ENCODE assay signal across 24 mouse cellular contexts in genomic region chr2:6209746-6210145, GRCm38 (mm10). TPM values are rescaled to one million over a fixed set of nuclear protein-coding genes. Genes with fewer than 3 reads are reported as not detected.
DNase-seq lines count a peak whose midpoint lies in the region; ATAC-seq and TF ChIP-seq lines count a peak whose summit lies in the region.
"Had no signal": no experiment of that assay in that cellular context is flagged by ENCODE, and none has a peak within 500 bp of the region (broad histone marks: within the 10 kb centered on the region; RNA-seq: fewer than 3 reads in every experiment).

No protein-coding gene starts in this region.

- intact Hi-C loops in heart, adult 2 months (cut with DNase I), result no loop called here

- H3K9ac ChIP-seq in liver, postnatal 0 days (replicated peaks), result no peak overlapping the region
- no peak overlapping the region for H3K9ac ChIP-seq in liver, embryonic 11.5 days (ENCODE audit: low read depth, low read length)
- no peak overlapping the region for H3K9ac ChIP-seq in heart, adult 2 months (ENCODE audit: low read depth, low read length)
- H3K9ac ChIP-seq: forebrain, embryonic 13.5 days; forebrain, postnatal 0 days; hindbrain, embryonic 13.5 days had no signal

- TF ChIP-seq CTCF in liver, postnatal 0 days (IDR thresholded peaks at IDR 0.05; ENCODE audit: low read depth), result no peak
- TF ChIP-seq CTCF in heart, adult 2 months (IDR thresholded peaks at IDR 0.05), result no peak

- H3K4me2 ChIP-seq in liver, postnatal 0 days (ENCODE audit: low read depth, low read length), result peak overlapping the region; percentile 19
- no peak overlapping the region for H3K4me2 ChIP-seq in liver, embryonic 11.5 days
- H3K4me2 ChIP-seq: forebrain, embryonic 13.5 days; hindbrain, embryonic 13.5 days had no signal

- peaks cover 20% of the 10 kb centered on the region; the same call in 1 of the 2 replicates for H3K4me1 ChIP-seq in liver, postnatal 0 days (ENCODE audit: insufficient read depth)
- H3K4me1 ChIP-seq in liver, embryonic 11.5 days (replicated peaks; ENCODE audit: control insufficient read depth, insufficient read depth, low read length), result peaks cover 8% of the 10 kb centered on the region
- peaks cover 2% of the 10 kb centered on the region for H3K4me1 ChIP-seq in heart, adult 2 months (ENCODE audit: control insufficient read depth, insufficient read depth, low read length)

- no peaks in the 10 kb centered on the region for H3K79me2 ChIP-seq in heart, adult 2 months (replicated peaks; ENCODE audit: control insufficient read depth, insufficient read depth, low read length)

- H3K9me3 ChIP-seq in liver, postnatal 0 days (ENCODE audit: low read length), result no peaks in the 10 kb centered on the region
- H3K9me3 ChIP-seq in liver, embryonic 11.5 days (ENCODE audit: control insufficient read depth, low read length), result no peaks in the 10 kb centered on the region
- H3K9me3 ChIP-seq: embryonic facial prominence, embryonic 10.5 days; forebrain, embryonic 13.5 days; G1E; heart, embryonic 10.5 days; hindbrain, embryonic 13.5 days had no signal

- no peaks in the 10 kb centered on the region for H3K27me3 ChIP-seq in liver, postnatal 0 days (ENCODE audit: insufficient read depth, low read length)
- H3K27me3 ChIP-seq in liver, embryonic 11.5 days (replicated peaks; ENCODE audit: control insufficient read depth, insufficient read depth, low read length), result no peaks in the 10 kb centered on the region
- no peaks in the 10 kb centered on the region for H3K27me3 ChIP-seq in heart, adult 2 months (ENCODE audit: control insufficient read depth, insufficient read depth, low read length)
- H3K27me3 ChIP-seq: forebrain, embryonic 13.5 days had no signal

- WGBS in liver, postnatal 0 days (ENCODE audit: insufficient replicate concordance), result 49% methylated on average over 3 of the region's 3 CpGs
- WGBS in liver, embryonic 11.5 days, result 77% methylated on average over 3 of the region's 3 CpGs
- WGBS in heart, adult 2 months, result 86% methylated on average over 3 of the region's 3 CpGs

- no peak for TF ChIP-seq EP300 in liver, postnatal 0 days (IDR thresholded peaks at IDR 0.05; ENCODE audit: low read depth)
- no peak for TF ChIP-seq EP300 in heart, adult 2 months (IDR thresholded peaks at IDR 0.05; ENCODE audit: insufficient read depth, low read depth, low read length)

- TF ChIP-seq POLR2A in heart, adult 2 months (IDR thresholded peaks at IDR 0.05; ENCODE audit: insufficient read depth, low read depth, low read length), result no peak

- no peak overlapping the region for H3K4me3 ChIP-seq in liver, postnatal 0 days (ENCODE audit: low read depth, low read length)
- H3K4me3 ChIP-seq in liver, embryonic 11.5 days (ENCODE audit: low read depth, low read length), result no peak overlapping the region
- no peak overlapping the region for H3K4me3 ChIP-seq in heart, adult 2 months
- H3K4me3 ChIP-seq: embryonic facial prominence, embryonic 10.5 days; forebrain, embryonic 13.5 days; gastrocnemius, adult 2 months; heart, embryonic 10.5 days; hindbrain, embryonic 13.5 days had no signal

- ATAC-seq in liver, postnatal 0 days, result no peak
- no peak for ATAC-seq in liver, embryonic 11.5 days (replicated peaks; ENCODE audit: low FRiP score)
- ATAC-seq in hematopoietic stem cell, adult 5-6 weeks (replicated peaks in 1 of 2; ENCODE audit: insufficient read depth in 1 of 2, low FRiP score in 2 of 2, low TSS enrichment in 1 of 2, low read depth in 1 of 2, poor library complexity in 2 of 2, severe bottlenecking in 2 of 2), result peak; percentile 16 to 24; a peak in 2 of 4 replicates
- ATAC-seq in monocyte, adult 5-6 weeks (replicated peaks; ENCODE audit: insufficient number of reproducible peaks, low FRiP score, low TSS enrichment, poor library complexity, severe bottlenecking), result peak; percentile 12; the same call in 1 of the 2 replicates
- ATAC-seq: forebrain, embryonic 13.5 days; hindbrain, postnatal 0 days had no signal

- peak; percentile 20 for DNase-seq in liver, postnatal 0 days
- DNase-seq in liver, embryonic 11.5 days (ENCODE audit: low spot score), result no peak
- peak; percentile 43 to 49 for DNase-seq in B cell, adult 2 months
- no peak for DNase-seq in heart, adult 2 months
- no peak for DNase-seq in layer of hippocampus, postnatal 25 days (ENCODE audit: extremely low spot score in 1 of 2, low spot score in 1 of 2)
- no peak for DNase-seq in layer of hippocampus, postnatal 36 days
- DNase-seq: adrenal gland, postnatal 14 days; cerebellum, adult 11-12 months; cerebellum, adult 9-10 months; cerebellum, postnatal 36 days; gastrocnemius, adult 2 months; gastrocnemius, postnatal 25 days; heart, adult 11 months; heart, postnatal 10 days; heart, postnatal 4 days had no signal

- peaks cover 3% of the 10 kb centered on the region; the same call in 1 of the 2 replicates for H3K36me3 ChIP-seq in liver, postnatal 0 days (replicated peaks; ENCODE audit: insufficient read depth, low read length)
- H3K36me3 ChIP-seq in liver, embryonic 11.5 days (ENCODE audit: control insufficient read depth, insufficient read depth, low read length), result no peaks in the 10 kb centered on the region
- no peaks in the 10 kb centered on the region for H3K36me3 ChIP-seq in heart, adult 2 months (ENCODE audit: control insufficient read depth, insufficient read depth, low read length)
- H3K36me3 ChIP-seq: embryonic facial prominence, embryonic 10.5 days; G1E; heart, embryonic 10.5 days; hindbrain, embryonic 13.5 days had no signal

- H3K27ac ChIP-seq in liver, postnatal 0 days (ENCODE audit: low read depth), result peak overlapping the region; percentile 49; the same call in 1 of the 2 replicates
- no peak overlapping the region for H3K27ac ChIP-seq in liver, embryonic 11.5 days (ENCODE audit: low read depth, low read length)
- no peak overlapping the region for H3K27ac ChIP-seq in heart, adult 2 months
- H3K27ac ChIP-seq: embryonic facial prominence, embryonic 10.5 days; forebrain, embryonic 13.5 days; gastrocnemius, adult 2 months; hindbrain, embryonic 13.5 days; hindbrain, postnatal 0 days had no signal

RNA-seq across cellular contexts. Expression of gene Echdc3, which starts 3.1 kb away (rescaled TPM):
- polyA plus RNA-seq in liver, postnatal 0 days (2015; fragmentation: Nextera tagmentation; extraction: Ambion mirVana), result 30.3 and 33.0 TPM in 2 replicates
- 5.3 and 6.4 TPM in 2 replicates for polyA plus RNA-seq in liver, embryonic 11.5 days (2014; fragmentation: Nextera tagmentation; extraction: Ambion mirVana)
- 1.9 and 2.1 TPM in 2 replicates for total RNA-seq in hematopoietic stem cell, adult 5-6 weeks (2017)
- total RNA-seq in monocyte, adult 5-6 weeks (2017), result 0.19 TPM in 1 of 3 replicates, not detected in the others
- total RNA-seq in heart, adult 2 months (2021), result 10 to 100 TPM; 24.0 to 27.1 TPM
- 30.6 and 41.7 TPM in 2 replicates for polyA plus RNA-seq in heart, adult 2 months (2012; rRNA removed)
- under 1 TPM; 0.66 to 0.85 TPM for total RNA-seq in layer of hippocampus, postnatal 25 days (2021)
- under 1 TPM; 0.62 to 0.78 TPM for total RNA-seq in layer of hippocampus, postnatal 36 days (2021)
- polyA plus RNA-seq: G1E had no signal

Comparison
In these comparisons a context has a peak if more than half of its experiments do, and no peak if none do; other contexts are left out.
1. DNase-seq: peak in liver, postnatal 0 days (single experiment) and B cell, adult 2 months (2 of 2); none in liver, embryonic 11.5 days (single experiment), heart, adult 2 months (0 of 2), layer of hippocampus, postnatal 25 days (0 of 2) and layer of hippocampus, postnatal 36 days (0 of 2).
2. ATAC-seq: peak in hematopoietic stem cell, adult 5-6 weeks (2 of 2) and monocyte, adult 5-6 weeks (single experiment); none in liver, postnatal 0 days (single experiment) and liver, embryonic 11.5 days (single experiment).